Mouse (Mus musculus): Measurements from ENCODE around the gene Prss37. TPM values are rescaled to one million over a fixed set of nuclear protein-coding genes. Genes with fewer than 3 reads are reported as not detected.
A peak's percentile ranks its signal among the peaks of the same experiment; 100 is the strongest.

Gene Prss37
- not detected in 2 replicates for polyA plus RNA-seq (2012; rRNA removed)

- Histone ChIP-seq H3K4me3 (replicated peaks; ENCODE audit: extremely low read depth, low read depth, low read length) (no peak within 1 kb of the TSS), H3K4me1 (ENCODE audit: control insufficient read depth, insufficient read depth, low read length) (no peaks in the 10 kb centered on the region)
- 68% methylated on average over 1 of the region's 1 CpGs for WGBS
- TF ChIP-seq POLR2A (IDR thresholded peaks at IDR 0.05; ENCODE audit: borderline replicate concordance, extremely low read depth, low read depth, low read length) (no peak), CTCF (IDR thresholded peaks at IDR 0.05; ENCODE audit: insufficient read depth, low read length) (no peak)
- DNase-seq = no peak
These were observed at the start of gene Prss37 for GRCm38 (mm10) chr6:40519408-40519807. Gene Prss37, minus strand, starts transcription at chr6:40519508.

GRCm38 (mm10) chr6:40554950-40555349 is 35.6 kb upstream of the Prss37 start, which contains the start of gene Olfr461:
Gene Olfr461, minus strand, starts transcription at chr6:40555050.
- no peak for DNase-seq
- Histone ChIP-seq H3K4me1 (ENCODE audit: control insufficient read depth, insufficient read depth, low read length) (no peaks in the 10 kb centered on the region), H3K4me3 (replicated peaks; ENCODE audit: extremely low read depth, low read depth, low read length) (no peak within 1 kb of the TSS)
- WGBS = 68% methylated on average over 2 of the region's 2 CpGs
- TF ChIP-seq CTCF (IDR thresholded peaks at IDR 0.05; ENCODE audit: insufficient read depth, low read length) (no peak), POLR2A (IDR thresholded peaks at IDR 0.05; ENCODE audit: borderline replicate concordance, extremely low read depth, low read depth, low read length) (no peak)

- TF ChIP-seq POLR2A (IDR thresholded peaks at IDR 0.05; ENCODE audit: borderline replicate concordance, extremely low read depth, low read depth, low read length) (no peak), CTCF (IDR thresholded peaks at IDR 0.05; ENCODE audit: insufficient read depth, low read length) (no peak)
- WGBS = 75% methylated on average over 10 of the region's 10 CpGs
- DNase-seq = no peak
- H3K4me1 ChIP-seq (ENCODE audit: control insufficient read depth, insufficient read depth, low read length) = no peaks in the 10 kb centered on the region
- no peak overlapping the region for H3K4me3 ChIP-seq (replicated peaks; ENCODE audit: extremely low read depth, low read depth, low read length)
These were observed 25.4 kb upstream of the Prss37 start for GRCm38 (mm10) chr6:40544690-40545089.

- Histone ChIP-seq H3K4me1 (ENCODE audit: control insufficient read depth, insufficient read depth, low read length) (no peaks in the 10 kb centered on the region), H3K4me3 (replicated peaks; ENCODE audit: extremely low read depth, low read depth, low read length) (no peak within 1 kb of the TSS)
- DNase-seq = no peak
- TF ChIP-seq CTCF (IDR thresholded peaks at IDR 0.05; ENCODE audit: insufficient read depth, low read length) = no peak
- no peak for TF ChIP-seq POLR2A (IDR thresholded peaks at IDR 0.05; ENCODE audit: borderline replicate concordance, extremely low read depth, low read depth, low read length)
- WGBS = 88% methylated on average over 3 of the region's 3 CpGs
These were observed 26.1 kb downstream of the Prss37 start, which contains the start of gene Tas2r108 for GRCm38 (mm10) chr6:40493229-40493628. Gene Tas2r108, plus strand, starts transcription at chr6:40493529.

- H3K4me1 ChIP-seq (ENCODE audit: control insufficient read depth, insufficient read depth, low read length) = no peaks in the 10 kb centered on the region
- H3K4me3 ChIP-seq (replicated peaks; ENCODE audit: extremely low read depth, low read depth, low read length) = no peak within 1 kb of the TSS
- no peak for TF ChIP-seq POLR2A (IDR thresholded peaks at IDR 0.05; ENCODE audit: borderline replicate concordance, extremely low read depth, low read depth, low read length)
- TF ChIP-seq CTCF (IDR thresholded peaks at IDR 0.05; ENCODE audit: insufficient read depth, low read length) = no peak
- DNase-seq = no peak
These were observed 28.4 kb downstream of the Prss37 start, which contains the start of gene Tas2r137 for GRCm38 (mm10) chr6:40490933-40491332. Gene Tas2r137, plus strand, starts transcription at chr6:40491233.

GRCm38 (mm10) chr6:40482318-40482717 is 37.0 kb downstream of the Prss37 start:
- DNase-seq = no peak
- Histone ChIP-seq H3K4me3 (replicated peaks; ENCODE audit: extremely low read depth, low read depth, low read length) (no peak overlapping the region), H3K4me1 (ENCODE audit: control insufficient read depth, insufficient read depth, low read length) (no peaks in the 10 kb centered on the region)
- no peak for TF ChIP-seq POLR2A (IDR thresholded peaks at IDR 0.05; ENCODE audit: borderline replicate concordance, extremely low read depth, low read depth, low read length)
- TF ChIP-seq CTCF (IDR thresholded peaks at IDR 0.05; ENCODE audit: insufficient read depth, low read length) = no peak
- WGBS = 91% methylated on average over 5 of the region's 5 CpGs

GRCm38 (mm10) chr6:40479705-40480104 is 39.6 kb downstream of the Prss37 start:
- DNase-seq = no peak
- WGBS = 72% methylated on average over 1 of the region's 1 CpGs
- no peak overlapping the region for H3K4me3 ChIP-seq (replicated peaks; ENCODE audit: extremely low read depth, low read depth, low read length)

GRCm38 (mm10) chr6:40476132-40476531 is 43.2 kb downstream of the Prss37 start:
- 72% methylated on average over 4 of the region's 4 CpGs for WGBS
- Histone ChIP-seq H3K4me3 (replicated peaks; ENCODE audit: extremely low read depth, low read depth, low read length) (no peak overlapping the region), H3K4me1 (ENCODE audit: control insufficient read depth, insufficient read depth, low read length) (no peaks in the 10 kb centered on the region)
- TF ChIP-seq CTCF (IDR thresholded peaks at IDR 0.05; ENCODE audit: insufficient read depth, low read length) (no peak), POLR2A (IDR thresholded peaks at IDR 0.05; ENCODE audit: borderline replicate concordance, extremely low read depth, low read depth, low read length) (no peak)
- no peak for DNase-seq

More at GRCm38 (mm10) chr6:40479705-40480104, 39.6 kb downstream of the Prss37 start:
- TF ChIP-seq CTCF (IDR thresholded peaks at IDR 0.05; ENCODE audit: insufficient read depth, low read length) (no peak), POLR2A (IDR thresholded peaks at IDR 0.05; ENCODE audit: borderline replicate concordance, extremely low read depth, low read depth, low read length) (no peak)
- no peaks in the 10 kb centered on the region for H3K4me1 ChIP-seq (ENCODE audit: control insufficient read depth, insufficient read depth, low read length)

- no peaks in the 10 kb centered on the region; the same call in 1 of the 2 replicates for H3K4me1 ChIP-seq (ENCODE audit: control insufficient read depth, insufficient read depth, low read length)
- 1% methylated on average over 7 of the region's 7 CpGs for WGBS
- DNase-seq = no peak
- no peak for TF ChIP-seq POLR2A (IDR thresholded peaks at IDR 0.05; ENCODE audit: borderline replicate concordance, extremely low read depth, low read depth, low read length)
- TF ChIP-seq CTCF (IDR thresholded peaks at IDR 0.05; ENCODE audit: insufficient read depth, low read length) = no peak
- H3K4me3 ChIP-seq (replicated peaks; ENCODE audit: extremely low read depth, low read depth, low read length) = peak overlapping the region; percentile 97
These were observed 47.6 kb downstream of the Prss37 start for GRCm38 (mm10) chr6:40471720-40472010.

GRCm38 (mm10) chr6:40470916-40471719 is 48.2 kb downstream of the Prss37 start, which contains the start of gene Ssbp1:
Gene Ssbp1, plus strand, starts transcription at chr6:40471352.
- TF ChIP-seq CTCF (IDR thresholded peaks at IDR 0.05; ENCODE audit: insufficient read depth, low read length) = 0 out of 2 replicates have a peak, but pooled peaks have one; percentile 0
- peak; percentile 94 for TF ChIP-seq POLR2A (IDR thresholded peaks at IDR 0.05; ENCODE audit: borderline replicate concordance, extremely low read depth, low read depth, low read length)
- H3K4me1 ChIP-seq (ENCODE audit: control insufficient read depth, insufficient read depth, low read length) = no peaks in the 10 kb centered on the region; the same call in 1 of the 2 replicates
- H3K4me3 ChIP-seq (replicated peaks; ENCODE audit: extremely low read depth, low read depth, low read length) = peak within 1 kb of the TSS; percentile 97
- DNase-seq = peak; percentile 89
- WGBS = under 1% methylated on average over 54 of the region's 54 CpGs
